Mouse (Mus musculus): Measurements from ENCODE around the gene Lin28b.
"Not testable (repeated sequence)": the region's sequence is repeated elsewhere in the genome, so short reads cannot be mapped to it uniquely, and the experiment has no call there.

Lin28b gene

GRCm38 (mm10) chr10:45411741-45412140 is 74.5 kb downstream of the Lin28b start:
- DNase-seq (ENCODE audit: low read depth, low spot score): no peak

GRCm38 (mm10) chr10:45410624-45411341 is 75.4 kb downstream of the Lin28b start:
- peak; percentile 4 for DNase-seq (ENCODE audit: low read depth, low spot score)

GRCm38 (mm10) chr10:45399702-45400243 is 86.4 kb downstream of the Lin28b start:
- DNase-seq (ENCODE audit: low read depth, low spot score): no peak

GRCm38 (mm10) chr10:45398211-45398610 is 88.0 kb downstream of the Lin28b start:
- no peak for DNase-seq (ENCODE audit: low read depth, low spot score)

- DNase-seq (ENCODE audit: low read depth, low spot score): no peak
Observed at GRCm38 (mm10) chr10:45382637-45382958, 103.6 kb downstream of the Lin28b start.

- DNase-seq (ENCODE audit: low read depth, low spot score): no peak
Observed at GRCm38 (mm10) chr10:45381937-45382636, 104.1 kb downstream of the Lin28b start.

GRCm38 (mm10) chr10:45378269-45378668 is 107.9 kb downstream of the Lin28b start:
- no peak for DNase-seq (ENCODE audit: low read depth, low spot score)

- DNase-seq (ENCODE audit: low read depth, low spot score): no peak
Observed at GRCm38 (mm10) chr10:45372994-45373692, 113.1 kb downstream of the Lin28b start.

- DNase-seq (ENCODE audit: low read depth, low spot score): no peak
Observed at GRCm38 (mm10) chr10:45370545-45370944, 115.7 kb downstream of the Lin28b start.

- no peak for DNase-seq (ENCODE audit: low read depth, low spot score)
Observed at GRCm38 (mm10) chr10:45369639-45370038, 116.6 kb downstream of the Lin28b start.

- no peak for DNase-seq (ENCODE audit: low read depth, low spot score)
Observed at GRCm38 (mm10) chr10:45366987-45367705, 119.0 kb downstream of the Lin28b start.

GRCm38 (mm10) chr10:45363396-45363795 is 122.8 kb downstream of the Lin28b start:
- DNase-seq (ENCODE audit: low read depth, low spot score): no peak

GRCm38 (mm10) chr10:45356091-45356490 is 130.1 kb downstream of the Lin28b start:
- DNase-seq (ENCODE audit: low read depth, low spot score): no peak

GRCm38 (mm10) chr10:45348143-45348542 is 138.1 kb downstream of the Lin28b start:
- not testable (repeated sequence) for DNase-seq (ENCODE audit: low read depth, low spot score)

- DNase-seq (ENCODE audit: low read depth, low spot score): no peak
Observed at GRCm38 (mm10) chr10:45345217-45345616, 141.0 kb downstream of the Lin28b start.

- no peak for DNase-seq (ENCODE audit: low read depth, low spot score)
Observed at GRCm38 (mm10) chr10:45344381-45344780, 141.8 kb downstream of the Lin28b start.

GRCm38 (mm10) chr10:45339106-45339505 is 147.1 kb downstream of the Lin28b start:
- no peak for DNase-seq (ENCODE audit: low read depth, low spot score)

GRCm38 (mm10) chr10:45335434-45336422 is 150.5 kb downstream of the Lin28b start, which contains the start of gene Bves:
Gene Bves, plus strand, starts transcription at chr10:45335772.
- DNase-seq (ENCODE audit: low read depth, low spot score): no peak

- DNase-seq (ENCODE audit: low read depth, low spot score): no peak
Observed at GRCm38 (mm10) chr10:45334925-45335324, 151.3 kb downstream of the Lin28b start.
